Mouse (Mus musculus) testis, adult 2 months (tissue): Measurements from ENCODE around the gene 2210407C18Rik. TPM values are rescaled to one million over a fixed set of nuclear protein-coding genes. Genes with fewer than 3 reads are reported as not detected.

Experiments used
- H3K27ac ChIP-seq: fragments of 200-500 bp; 2 replicates; pipeline ENCODE4 v1.5.1; 2012; ENCODE audit warnings: low read depth, low read length; ENCODE audit not compliant: control insufficient read depth, insufficient read depth
- H3K27me3 ChIP-seq: fragments of 200-500 bp; 2 replicates; pipeline ENCODE4 v1.6.1; 2012; ENCODE audit warnings: mild to moderate bottlenecking, low read length, moderate library complexity; ENCODE audit not compliant: control insufficient read depth, insufficient read depth
- H3K36me3 ChIP-seq: fragments of 200-500 bp; 2 replicates; pipeline ENCODE4 v1.6.1; 2012; ENCODE audit warnings: mild to moderate bottlenecking, low read length; ENCODE audit not compliant: control insufficient read depth, insufficient read depth
- H3K4me1 ChIP-seq: fragments of 200-500 bp; 2 replicates; pipeline ENCODE4 v1.6.1; 2012; ENCODE audit warnings: low read length; ENCODE audit not compliant: control insufficient read depth, insufficient read depth
- H3K4me3 ChIP-seq: fragments of 200-500 bp; 2 replicates; pipeline ENCODE4 v1.5.1; 2012; ENCODE audit warnings: low read depth, mild to moderate bottlenecking, low read length, moderate library complexity, mixed read lengths; ENCODE audit not compliant: control insufficient read depth
- CTCF ChIP-seq: fragments of 200-500 bp; IDR thresholded peaks from 2 replicates; pipeline ENCODE4 v1.5.1; 2012; ENCODE audit warnings: low read depth, mild to moderate bottlenecking, inconsistent platforms, low read length, moderate library complexity; ENCODE audit not compliant: control insufficient read depth, insufficient read depth, insufficient replicate concordance
- POLR2A ChIP-seq: fragments of 200-500 bp; IDR thresholded peaks from 2 replicates; pipeline ENCODE4 v1.6.1; 2012; ENCODE audit warnings: low read depth, mild to moderate bottlenecking, inconsistent platforms, low read length, moderate library complexity; ENCODE audit not compliant: control insufficient read depth
- polyA plus RNA-seq: library from polyadenylated mRNA; depleted of rRNA; stranded (reverse); fragments of >200 nt; gene quantifications from 2 replicates; pipeline ENCODE4 v1.2.3, GENCODE M21; 2012; rRNA removed

2210407C18Rik gene
- polyA plus RNA-seq, 1 experiment, result not detected

- Histone ChIP-seq H3K36me3 (no peaks in the 10 kb centered on the region), H3K4me1 (no peaks in the 10 kb centered on the region; the same call in 1 of the 2 replicates), H3K27me3 (no peaks in the 10 kb centered on the region), H3K4me3 (no peak overlapping the region), H3K27ac (no peak overlapping the region)
- TF ChIP-seq POLR2A (no peak), CTCF (no peak)
Measured at GRCm38 (mm10) chr11:58602062-58602461, 13.8 kb downstream of the 2210407C18Rik start.

- Histone ChIP-seq H3K4me1 (no peaks in the 10 kb centered on the region), H3K27ac (no peak overlapping the region), H3K27me3 (no peaks in the 10 kb centered on the region), H3K36me3 (no peaks in the 10 kb centered on the region), H3K4me3 (no peak overlapping the region)
- TF ChIP-seq POLR2A, result no peak
- TF ChIP-seq CTCF, result no peak
Measured at GRCm38 (mm10) chr11:58597837-58598236, 18.0 kb downstream of the 2210407C18Rik start.

DNA sequence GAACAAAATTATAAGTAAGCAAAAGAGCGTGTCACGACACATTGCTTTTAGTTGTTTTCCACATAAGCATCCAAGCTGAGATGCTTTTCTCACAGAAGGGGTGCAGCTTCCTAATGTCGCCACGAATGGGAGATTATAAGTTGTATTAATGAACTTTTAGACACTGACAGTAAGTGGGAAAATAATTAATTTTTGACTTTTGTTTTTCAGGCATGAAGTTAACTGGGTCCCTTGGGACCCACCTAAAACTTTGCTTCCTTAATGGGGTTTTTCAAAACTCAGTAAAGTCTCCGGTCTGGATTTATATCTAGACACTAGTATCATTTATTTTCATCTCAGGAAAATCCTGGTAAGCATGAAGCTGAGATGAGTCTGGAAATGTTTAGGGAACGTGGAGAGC is 21.1 kb downstream of the 2210407C18Rik start, which contains the start of gene Olfr324:
TSS of gene Olfr324 (plus strand) at position 301 of the 400 bp plus-strand sequence.
- no peak within 1 kb of the TSS for H3K27ac ChIP-seq
- TF ChIP-seq POLR2A, result no peak
- no peak within 1 kb of the TSS for H3K4me3 ChIP-seq
- H3K36me3 ChIP-seq, result no peaks in the 10 kb centered on the region
- no peaks in the 10 kb centered on the region for H3K4me1 ChIP-seq
- H3K27me3 ChIP-seq, result no peaks in the 10 kb centered on the region

- no peaks in the 10 kb centered on the region for H3K36me3 ChIP-seq
- H3K4me3 ChIP-seq, result no peak overlapping the region
- H3K27me3 ChIP-seq, result no peaks in the 10 kb centered on the region
- no peak for TF ChIP-seq CTCF
- no peak for TF ChIP-seq POLR2A
- no peak overlapping the region for H3K27ac ChIP-seq
- no peaks in the 10 kb centered on the region for H3K4me1 ChIP-seq
Measured at GRCm38 (mm10) chr11:58588620-58589250, 27.1 kb downstream of the 2210407C18Rik start.

GRCm38 (mm10) chr11:58587898-58588348 is 28.0 kb downstream of the 2210407C18Rik start:
- Histone ChIP-seq H3K4me3 (no peak overlapping the region), H3K4me1 (no peaks in the 10 kb centered on the region), H3K27me3 (no peaks in the 10 kb centered on the region), H3K27ac (no peak overlapping the region), H3K36me3 (no peaks in the 10 kb centered on the region)
- peak; percentile 30; the same call in 1 of the 2 replicates for TF ChIP-seq CTCF
- no peak for TF ChIP-seq POLR2A

DNA sequence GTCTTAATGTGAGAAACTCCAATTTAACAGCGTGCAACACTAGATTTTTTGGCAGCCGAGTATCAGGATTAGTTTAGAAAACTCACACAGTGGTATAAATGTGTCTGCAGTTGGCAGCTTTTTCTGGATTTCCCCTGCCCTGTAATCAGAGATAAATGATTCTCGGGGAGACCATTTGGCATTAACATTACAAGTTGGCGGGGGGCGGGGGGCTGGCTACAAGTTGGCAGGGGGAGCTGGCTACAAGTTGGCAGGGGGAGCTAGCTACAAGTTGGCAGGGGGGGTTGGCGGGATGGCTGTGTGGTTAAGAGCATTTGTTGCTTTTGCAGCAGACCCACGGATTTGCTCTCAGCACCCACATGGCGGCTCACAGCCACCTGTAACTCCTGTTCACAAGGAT is 37.2 kb downstream of the 2210407C18Rik start:
- no peak overlapping the region for H3K27ac ChIP-seq
- H3K4me1 ChIP-seq, result no peaks in the 10 kb centered on the region
- TF ChIP-seq CTCF (no peak), POLR2A (no peak)
- no peaks in the 10 kb centered on the region for H3K36me3 ChIP-seq
- no peaks in the 10 kb centered on the region for H3K27me3 ChIP-seq
- H3K4me3 ChIP-seq, result no peak overlapping the region

DNA sequence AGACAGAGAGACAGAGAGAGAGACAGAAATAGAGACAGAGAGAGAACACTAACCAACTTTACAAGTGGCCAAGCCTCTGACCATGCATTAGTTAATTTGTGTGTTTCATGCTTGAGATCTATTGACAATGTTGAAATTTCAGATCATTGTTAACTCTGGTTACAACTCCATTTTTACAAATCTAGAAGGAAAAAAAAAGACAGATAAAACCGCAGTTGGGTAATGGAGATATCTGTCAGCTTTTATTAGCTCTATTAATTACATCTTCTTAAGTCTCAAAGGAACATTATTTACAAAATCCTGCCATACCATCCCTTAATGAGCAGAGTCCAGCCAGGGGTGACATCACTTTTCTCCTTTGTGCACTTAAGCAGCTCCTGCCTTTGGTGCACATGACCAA is 38.4 kb downstream of the 2210407C18Rik start, which contains the start of gene Olfr325:
TSS of gene Olfr325 (plus strand) at position 301 of the 400 bp plus-strand sequence.
- no peaks in the 10 kb centered on the region for H3K4me1 ChIP-seq
- H3K27me3 ChIP-seq, result no peaks in the 10 kb centered on the region
- H3K27ac ChIP-seq, result no peak within 1 kb of the TSS
- no peaks in the 10 kb centered on the region for H3K36me3 ChIP-seq
- TF ChIP-seq POLR2A, result no peak
- no peak for TF ChIP-seq CTCF
- no peak within 1 kb of the TSS for H3K4me3 ChIP-seq

DNA sequence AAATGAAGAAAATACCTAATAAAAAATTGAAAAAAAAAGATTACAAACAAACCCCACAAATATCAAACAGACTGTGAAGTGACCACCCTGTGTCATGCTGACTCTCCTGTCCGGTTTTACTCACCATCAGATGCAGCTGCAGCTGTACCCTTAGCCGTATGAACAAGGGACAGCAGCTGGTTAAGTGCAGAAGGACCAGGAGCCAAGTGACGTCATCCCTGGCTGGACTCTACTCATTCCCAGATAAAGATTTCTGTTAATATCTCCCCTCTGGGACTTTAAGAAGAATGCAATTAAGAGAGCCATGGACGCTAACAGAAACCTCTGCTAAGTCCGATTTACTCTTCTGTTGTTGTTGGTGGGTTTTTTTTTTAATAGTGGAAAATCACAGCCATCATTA is 45.5 kb downstream of the 2210407C18Rik start, which contains the start of gene Olfr224:
TSS of gene Olfr224 (minus strand) at position 149 of the 400 bp plus-strand sequence.
- H3K36me3 ChIP-seq, result no peaks in the 10 kb centered on the region
- H3K27ac ChIP-seq, result no peak within 1 kb of the TSS
- H3K4me1 ChIP-seq, result no peaks in the 10 kb centered on the region
- no peak within 1 kb of the TSS for H3K4me3 ChIP-seq
- TF ChIP-seq POLR2A, result no peak
- no peaks in the 10 kb centered on the region for H3K27me3 ChIP-seq

Other genes with a start within 250 kb of the 2210407C18Rik start
- 4.0 and 4.3 TPM in 2 replicates for gene Lypd8, start 237.0 kb downstream of the 2210407C18Rik start, polyA plus RNA-seq
- gene 1810065E05Rik, start 195.0 kb downstream of the 2210407C18Rik start, polyA plus RNA-seq, result 0.81 and 4.0 TPM in 2 replicates
- gene Gm12253, start 183.5 kb downstream of the 2210407C18Rik start, polyA plus RNA-seq, result not detected in 2 replicates
- 218 and 223 TPM in 2 replicates for gene Lypd9, start 163.2 kb downstream of the 2210407C18Rik start, polyA plus RNA-seq
- gene Olfr30, start 153.8 kb downstream of the 2210407C18Rik start, polyA plus RNA-seq, result 0.16 and 0.38 TPM in 2 replicates
- gene Olfr332, start 123.5 kb downstream of the 2210407C18Rik start, polyA plus RNA-seq, result 0.02 TPM in 1 of 2 replicates, not detected in the other
- 0.13 and 0.21 TPM in 2 replicates for gene Olfr331, start 113.5 kb downstream of the 2210407C18Rik start, polyA plus RNA-seq
- 1.1 and 1.7 TPM in 2 replicates for gene Olfr330, start 81.2 kb downstream of the 2210407C18Rik start, polyA plus RNA-seq
- 0.26 and 0.56 TPM in 2 replicates for gene Olfr329-ps, start 69.7 kb downstream of the 2210407C18Rik start, polyA plus RNA-seq
- not detected in 2 replicates for gene Olfr328, start 60.4 kb downstream of the 2210407C18Rik start, polyA plus RNA-seq
- gene Olfr224, start 45.5 kb downstream of the 2210407C18Rik start, polyA plus RNA-seq, result 0.11 TPM in 1 of 2 replicates, not detected in the other
- gene Olfr325, start 38.3 kb downstream of the 2210407C18Rik start, polyA plus RNA-seq, result 0.20 and 0.89 TPM in 2 replicates
- not detected in 2 replicates for gene Olfr324, start 21.0 kb downstream of the 2210407C18Rik start, polyA plus RNA-seq
- 0.57 and 2.2 TPM in 2 replicates for gene Olfr323, start 14.4 kb upstream of the 2210407C18Rik start, polyA plus RNA-seq
- not detected in 2 replicates for gene Trim58, start 24.4 kb upstream of the 2210407C18Rik start, polyA plus RNA-seq
- not detected in 2 replicates for gene Olfr322, start 42.7 kb upstream of the 2210407C18Rik start, polyA plus RNA-seq
- gene Olfr320, start 65.0 kb upstream of the 2210407C18Rik start, polyA plus RNA-seq, result not detected in 2 replicates
- gene Olfr319, start 83.1 kb upstream of the 2210407C18Rik start, polyA plus RNA-seq, result not detected in 2 replicates
- gene Olfr318, start 107.9 kb upstream of the 2210407C18Rik start, polyA plus RNA-seq, result 0.35 TPM in 1 of 2 replicates, not detected in the other
- gene Olfr317, start 123.1 kb upstream of the 2210407C18Rik start, polyA plus RNA-seq, result 0.16 and 0.96 TPM in 2 replicates
- gene Olfr316, start 136.7 kb upstream of the 2210407C18Rik start, polyA plus RNA-seq, result 0.29 and 3.1 TPM in 2 replicates
- gene Olfr315, start 157.1 kb upstream of the 2210407C18Rik start, polyA plus RNA-seq, result not detected in 2 replicates
- gene Olfr314, start 166.9 kb upstream of the 2210407C18Rik start, polyA plus RNA-seq, result not detected in 2 replicates
- 142 and 144 TPM in 2 replicates for gene Fam183b, start 185.9 kb upstream of the 2210407C18Rik start, polyA plus RNA-seq
- gene Olfr313, start 198.9 kb upstream of the 2210407C18Rik start, polyA plus RNA-seq, result 0.09 and 0.42 TPM in 2 replicates
- gene Olfr312, start 213.2 kb upstream of the 2210407C18Rik start, polyA plus RNA-seq, result 0.02 and 0.06 TPM in 2 replicates
- not detected in 2 replicates for gene Olfr311, start 223.2 kb upstream of the 2210407C18Rik start, polyA plus RNA-seq
- gene Gm12258, start 231.1 kb upstream of the 2210407C18Rik start, polyA plus RNA-seq, result 1.4 and 1.7 TPM in 2 replicates